11 mouse cellular contexts compared by ENCODE assay signal in the genomic region with DNA sequence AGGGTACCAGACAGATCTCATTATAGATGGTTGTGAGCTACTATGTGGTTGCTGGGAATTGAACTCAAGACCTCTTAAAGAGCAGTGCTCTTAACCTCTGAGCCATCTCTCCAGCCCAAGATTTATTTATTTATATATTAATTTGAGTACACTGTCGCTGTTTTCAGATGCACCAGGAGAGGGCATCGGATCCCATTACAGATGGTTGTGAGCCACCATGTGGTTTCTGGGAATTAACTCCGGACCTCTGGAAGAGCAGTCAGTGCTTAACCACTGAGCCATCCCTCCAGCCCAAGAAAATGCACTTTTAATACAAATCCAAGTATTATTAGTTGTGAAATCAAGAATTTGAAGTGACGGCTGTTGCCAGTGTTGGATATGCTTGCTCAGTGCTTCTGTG. TPM values are rescaled to one million over a fixed set of nuclear protein-coding genes. Genes with fewer than 3 reads are reported as not detected.
A peak's percentile ranks its signal among the peaks of the same experiment; 100 is the strongest.
DNase-seq lines count a peak whose midpoint lies in the region; ATAC-seq and TF ChIP-seq lines count a peak whose summit lies in the region.
"Had no signal": no experiment of that assay in that cellular context is flagged by ENCODE, and none has a peak within 500 bp of the region (broad histone marks: within the 10 kb centered on the region; RNA-seq: fewer than 3 reads in every experiment).

No protein-coding gene starts in this region.

- peak; percentile 16 to 38 for DNase-seq in heart, postnatal 10 days
- no peak for DNase-seq in heart, embryonic 10.5 days (ENCODE audit: low spot score)
- peak; percentile 46 for DNase-seq in lung, embryonic 14.5 days
- DNase-seq in lung, postnatal 14 days = no peak
- DNase-seq in R1 (ENCODE audit: low read depth, low spot score) = peak; percentile 80
- peak; percentile 24 for DNase-seq in kidney, postnatal 14 days
- no peak for DNase-seq in thymus, postnatal 0 days (ENCODE audit: low spot score)
- DNase-seq: cerebellum, adult 18-20 months; thymus, postnatal 36 days had no signal

- no peak overlapping the region for H3K4me2 ChIP-seq in lung, embryonic 14.5 days
- H3K4me2 ChIP-seq: heart, embryonic 15.5 days; liver, embryonic 15.5 days had no signal

- WGBS in heart, embryonic 10.5 days = 78% methylated on average over 4 of the region's 4 CpGs
- 81% methylated on average over 4 of the region's 4 CpGs for WGBS in lung, embryonic 14.5 days

- no peak overlapping the region for H3K9ac ChIP-seq in lung, embryonic 14.5 days
- H3K9ac ChIP-seq: heart, embryonic 15.5 days; liver, embryonic 15.5 days had no signal

- no peak overlapping the region for H3K4me3 ChIP-seq in heart, embryonic 10.5 days
- H3K4me3 ChIP-seq in lung, embryonic 14.5 days (ENCODE audit: low read depth, low read length) = no peak overlapping the region
- H3K4me3 ChIP-seq: heart, embryonic 15.5 days; liver, embryonic 15.5 days had no signal

- no peak for ATAC-seq in lung, embryonic 14.5 days (ENCODE audit: insufficient read depth)

- H3K9me3 ChIP-seq in heart, embryonic 10.5 days = no peaks in the 10 kb centered on the region
- H3K9me3 ChIP-seq in lung, embryonic 14.5 days (ENCODE audit: low read depth, low read length) = no peaks in the 10 kb centered on the region
- H3K9me3 ChIP-seq: heart, embryonic 15.5 days; liver, embryonic 15.5 days had no signal

- H3K27me3 ChIP-seq in heart, embryonic 10.5 days (ENCODE audit: insufficient read depth, poor library complexity, severe bottlenecking) = no peaks in the 10 kb centered on the region
- no peaks in the 10 kb centered on the region for H3K27me3 ChIP-seq in lung, embryonic 14.5 days (ENCODE audit: insufficient read depth, low read length)
- H3K27me3 ChIP-seq: heart, embryonic 15.5 days; liver, embryonic 15.5 days had no signal

- no peak overlapping the region for H3K27ac ChIP-seq in heart, embryonic 10.5 days
- no peak overlapping the region for H3K27ac ChIP-seq in lung, embryonic 14.5 days (ENCODE audit: low read depth)
- H3K27ac ChIP-seq: heart, embryonic 15.5 days; liver, embryonic 15.5 days had no signal

- intact Hi-C loops in heart, postnatal 10 days (cut with DNase I) = no loop called here

- H3K4me1 ChIP-seq in heart, embryonic 10.5 days = no peaks in the 10 kb centered on the region
- H3K4me1 ChIP-seq in lung, embryonic 14.5 days (ENCODE audit: insufficient read depth) = no peaks in the 10 kb centered on the region
- H3K4me1 ChIP-seq: heart, embryonic 15.5 days; liver, embryonic 15.5 days had no signal

- peaks cover 43% of the 10 kb centered on the region for H3K36me3 ChIP-seq in heart, embryonic 10.5 days
- peaks cover 50% of the 10 kb centered on the region for H3K36me3 ChIP-seq in lung, embryonic 14.5 days (ENCODE audit: insufficient read depth)

- TF ChIP-seq CTCF in lung, embryonic 14.5 days (IDR thresholded peaks at IDR 0.05; ENCODE audit: low read depth) = peak; percentile 30; the same call in 1 of the 2 replicates

RNA-seq across cellular contexts. Expression of a gene that starts 32.8 kb away (rescaled TPM):
- 10 to 100 TPM; 60.5 to 68.1 TPM for total RNA-seq in heart, postnatal 10 days (2021)
- 44.4 and 55.3 TPM in 2 replicates for polyA plus RNA-seq in heart, embryonic 10.5 days (2016; fragmentation: Nextera tagmentation; extraction: Ambion mirVana)
- 52.4 and 56.2 TPM in 2 replicates for polyA plus RNA-seq in lung, embryonic 14.5 days (2014; fragmentation: Nextera tagmentation; extraction: Ambion mirVana)
- polyA plus RNA-seq in thymus, postnatal 0 days (2015; fragmentation: Nextera tagmentation; extraction: Ambion mirVana) = 17.6 and 20.7 TPM in 2 replicates

RNA-seq across cellular contexts. Expression of a gene that starts 37.5 kb away (rescaled TPM):
- total RNA-seq in heart, postnatal 10 days (2021) = 100 to 1,000 TPM; 176 to 209 TPM
- polyA plus RNA-seq in heart, embryonic 10.5 days (2016; fragmentation: Nextera tagmentation; extraction: Ambion mirVana) = 7.7 and 20.0 TPM in 2 replicates
- 25.8 and 30.0 TPM in 2 replicates for polyA plus RNA-seq in lung, embryonic 14.5 days (2014; fragmentation: Nextera tagmentation; extraction: Ambion mirVana)
- polyA plus RNA-seq in thymus, postnatal 0 days (2015; fragmentation: Nextera tagmentation; extraction: Ambion mirVana) = 8.4 and 9.2 TPM in 2 replicates

Comparison
In these comparisons a context has a peak if more than half of its experiments do, and no peak if none do; other contexts are left out.
1. DNase-seq: peak in heart, postnatal 10 days (2 of 2), lung, embryonic 14.5 days (single experiment), R1 (single experiment) and kidney, postnatal 14 days (single experiment); none in heart, embryonic 10.5 days (single experiment), lung, postnatal 14 days (single experiment) and thymus, postnatal 0 days (single experiment).